Mouse (Mus musculus) embryonic facial prominence, embryonic 13.5 days (tissue): Measurements from ENCODE around the gene Qsox1. TPM values are rescaled to one million over a fixed set of nuclear protein-coding genes. Genes with fewer than 3 reads are reported as not detected.

Experiments
- ATAC-seq: fragments of 200-750 bp; cut with Nextera tagmentation; 2 replicates; pipeline ENCODE4 v1.8.0; 2017; ENCODE audit warnings: low read depth; ENCODE audit not compliant: insufficient number of reproducible peaks, insufficient read depth, low FRiP score, low TSS enrichment
- H3K27ac ChIP-seq: fragments of 300-500 bp; sonication (generic); 2 replicates; pipeline ENCODE4 v1.5.1; 2015; ENCODE audit warnings: moderate library complexity, mild to moderate bottlenecking, inconsistent platforms
- H3K27me3 ChIP-seq: fragments of 300-500 bp; sonication (generic); 2 replicates; pipeline ENCODE4 v1.6.1; 2015; ENCODE audit warnings: mild to moderate bottlenecking, inconsistent platforms
- H3K36me3 ChIP-seq: fragments of 300-500 bp; sonication (generic); 2 replicates; pipeline ENCODE4 v1.6.1; 2015; ENCODE audit warnings: mild to moderate bottlenecking, inconsistent platforms
- H3K4me1 ChIP-seq: fragments of 300-500 bp; sonication (generic); 2 replicates; pipeline ENCODE4 v1.6.1; 2015; ENCODE audit warnings: inconsistent platforms
- H3K4me2 ChIP-seq: fragments of 300-500 bp; sonication (generic); 2 replicates; pipeline ENCODE4 v1.6.1; 2015; ENCODE audit warnings: moderate library complexity, mild to moderate bottlenecking, inconsistent platforms
- H3K4me3 ChIP-seq: fragments of 300-500 bp; sonication (generic); 2 replicates; pipeline ENCODE4 v1.5.1; 2015; ENCODE audit warnings: mild to moderate bottlenecking, inconsistent platforms
- H3K9ac ChIP-seq: fragments of 300-500 bp; sonication (generic); 2 replicates; pipeline ENCODE4 v1.6.1; 2015; ENCODE audit warnings: mild to moderate bottlenecking, inconsistent platforms
- H3K9me3 ChIP-seq: fragments of 300-500 bp; sonication (generic); 2 replicates; pipeline ENCODE4 v1.6.1; 2016; ENCODE audit warnings: inconsistent platforms
- WGBS: fragments of 180-500 bp; shearing (Covaris S2); methylation state at CpG from one replicate; pipeline ENCODE4 v1.1.7; 2015; ENCODE audit warnings: mixed read lengths; 5-methylcytosine and 5-hydroxymethylcytosine counted together
- polyA plus RNA-seq: library from polyadenylated mRNA; unstranded; fragments of >200 nt; fragmentation: Nextera tagmentation; extraction: Ambion mirVana; gene quantifications from 2 replicates; pipeline ENCODE4 v1.2.1, GENCODE M21; 2015

Gene Qsox1
- polyA plus RNA-seq, 1 experiment from 2014 or later, result 26.6 TPM

GRCm38 (mm10) chr1:155758711-155759110, 54.0 kb downstream of the Qsox1 start:
- WGBS, result 82% methylated on average over 4 of the region's 4 CpGs
- no peak overlapping the region for H3K9ac ChIP-seq
- no peak overlapping the region for H3K27ac ChIP-seq
- ATAC-seq, result no peak
- no peak overlapping the region for H3K4me2 ChIP-seq
- no peaks in the 10 kb centered on the region for H3K9me3 ChIP-seq
- H3K36me3 ChIP-seq, result no peaks in the 10 kb centered on the region
- no peak overlapping the region for H3K4me3 ChIP-seq
- peaks cover 5% of the 10 kb centered on the region; the same call in 1 of the 2 replicates for H3K4me1 ChIP-seq
- peaks cover 38% of the 10 kb centered on the region for H3K27me3 ChIP-seq

- peaks cover 46% of the 10 kb centered on the region for H3K27me3 ChIP-seq
- ATAC-seq, result no peak
- no peak overlapping the region for H3K27ac ChIP-seq
- H3K4me2 ChIP-seq, result no peak overlapping the region
- H3K9me3 ChIP-seq, result no peaks in the 10 kb centered on the region
- no peaks in the 10 kb centered on the region for H3K36me3 ChIP-seq
- no peak overlapping the region for H3K4me3 ChIP-seq
- H3K4me1 ChIP-seq, result peaks cover 5% of the 10 kb centered on the region; the same call in 1 of the 2 replicates
- no peak overlapping the region for H3K9ac ChIP-seq
- 78% methylated on average over 7 of the region's 7 CpGs for WGBS
These were observed 55.1 kb downstream of the Qsox1 start for GRCm38 (mm10) chr1:155757621-155758020.

- H3K4me3 ChIP-seq, result no peak overlapping the region
- H3K27ac ChIP-seq, result no peak overlapping the region
- no peaks in the 10 kb centered on the region for H3K36me3 ChIP-seq
- no peak overlapping the region for H3K9ac ChIP-seq
- ATAC-seq, result no peak
- WGBS, result 68% methylated on average over 9 of the region's 9 CpGs
- no peaks in the 10 kb centered on the region for H3K9me3 ChIP-seq
- H3K27me3 ChIP-seq, result peaks cover 70% of the 10 kb centered on the region
- H3K4me1 ChIP-seq, result peaks cover 6% of the 10 kb centered on the region
- H3K4me2 ChIP-seq, result no peak overlapping the region
These were observed 59.3 kb downstream of the Qsox1 start for GRCm38 (mm10) chr1:155753411-155753810.

GRCm38 (mm10) chr1:155751484-155752255, 61.0 kb downstream of the Qsox1 start, which contains the start of gene Lhx4:
Gene Lhx4 (minus strand): TSS chr1:155751684.
- H3K27me3 ChIP-seq, result peaks cover 83% of the 10 kb centered on the region
- ATAC-seq, result no peak

GRCm38 (mm10) chr1:155750517-155751178, 62.0 kb downstream of the Qsox1 start:
- no peak overlapping the region for H3K4me3 ChIP-seq
- H3K27ac ChIP-seq, result no peak overlapping the region
- H3K4me2 ChIP-seq, result no peak overlapping the region
- H3K9ac ChIP-seq, result no peak overlapping the region
- no peaks in the 10 kb centered on the region for H3K9me3 ChIP-seq
- peak; percentile 60; the same call in 1 of the 2 replicates for ATAC-seq
- 6% methylated on average over 11 of the region's 11 CpGs for WGBS
- peaks cover 93% of the 10 kb centered on the region for H3K27me3 ChIP-seq
- no peaks in the 10 kb centered on the region for H3K36me3 ChIP-seq
- H3K4me1 ChIP-seq, result peaks cover 6% of the 10 kb centered on the region

More at GRCm38 (mm10) chr1:155751484-155752255, 61.0 kb downstream of the Qsox1 start, which contains the start of gene Lhx4:
- 64% methylated on average over 6 of the region's 6 CpGs for WGBS
- H3K27ac ChIP-seq, result no peak within 1 kb of the TSS
- H3K9ac ChIP-seq, result no peak within 1 kb of the TSS
- no peaks in the 10 kb centered on the region for H3K36me3 ChIP-seq
- peaks cover 6% of the 10 kb centered on the region for H3K4me1 ChIP-seq
- no peak within 1 kb of the TSS for H3K4me2 ChIP-seq
- no peaks in the 10 kb centered on the region for H3K9me3 ChIP-seq
- no peak within 1 kb of the TSS for H3K4me3 ChIP-seq

DNA sequence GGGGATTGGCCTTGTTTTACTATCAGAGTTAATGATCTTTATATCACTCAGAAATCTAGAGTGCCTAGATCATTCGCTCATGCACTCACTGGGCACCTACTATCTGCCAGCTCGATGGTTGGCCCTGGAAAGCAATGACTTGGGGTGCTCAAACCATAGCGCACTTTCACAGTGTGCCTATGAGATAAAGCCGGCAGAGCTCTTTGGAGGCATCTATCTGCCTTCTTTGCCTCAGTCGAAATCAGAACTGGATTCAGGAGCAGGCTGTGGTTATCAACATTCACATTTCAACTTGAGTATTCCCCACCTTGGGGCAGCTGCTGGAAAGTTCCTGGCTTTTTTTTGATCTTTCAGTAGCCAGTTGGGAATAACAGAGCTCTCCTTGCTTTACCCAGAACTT, 64.8 kb downstream of the Qsox1 start:
- H3K27ac ChIP-seq, result no peak overlapping the region
- no peak overlapping the region for H3K4me3 ChIP-seq
- no peak for ATAC-seq
- WGBS, result 70% methylated on average over 5 of the region's 5 CpGs
- no peaks in the 10 kb centered on the region for H3K36me3 ChIP-seq
- peaks cover 8% of the 10 kb centered on the region for H3K4me1 ChIP-seq
- no peaks in the 10 kb centered on the region for H3K9me3 ChIP-seq
- peaks cover 93% of the 10 kb centered on the region for H3K27me3 ChIP-seq
- no peak overlapping the region for H3K9ac ChIP-seq
- no peak overlapping the region for H3K4me2 ChIP-seq

DNA sequence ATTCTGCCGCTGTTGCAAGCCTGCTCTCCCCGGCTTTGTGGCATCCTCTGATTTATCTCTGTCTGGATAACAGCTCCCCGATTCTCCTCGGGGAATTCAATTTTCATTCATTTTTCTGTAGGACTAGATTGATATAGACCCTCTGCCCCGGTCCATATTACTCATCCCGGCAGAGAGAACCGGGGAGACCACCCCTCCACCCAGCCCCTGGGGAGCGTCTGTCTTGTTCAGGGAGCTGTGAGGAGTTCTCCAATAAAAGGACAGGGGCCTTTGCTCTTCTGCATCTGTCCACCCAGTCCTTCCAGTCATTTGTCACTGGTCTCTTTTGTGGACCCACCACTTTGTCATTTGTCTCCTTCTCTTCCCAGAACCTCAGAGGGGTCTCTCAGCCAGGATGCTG, 65.7 kb downstream of the Qsox1 start:
- Histone ChIP-seq H3K27ac (no peak overlapping the region), H3K4me2 (no peak overlapping the region), H3K4me3 (no peak overlapping the region), H3K4me1 (peaks cover 17% of the 10 kb centered on the region), H3K27me3 (peaks cover 93% of the 10 kb centered on the region), H3K36me3 (no peaks in the 10 kb centered on the region), H3K9me3 (no peaks in the 10 kb centered on the region), H3K9ac (no peak overlapping the region)
- WGBS, result 12% methylated on average over 8 of the region's 8 CpGs
- no peak for ATAC-seq

DNA sequence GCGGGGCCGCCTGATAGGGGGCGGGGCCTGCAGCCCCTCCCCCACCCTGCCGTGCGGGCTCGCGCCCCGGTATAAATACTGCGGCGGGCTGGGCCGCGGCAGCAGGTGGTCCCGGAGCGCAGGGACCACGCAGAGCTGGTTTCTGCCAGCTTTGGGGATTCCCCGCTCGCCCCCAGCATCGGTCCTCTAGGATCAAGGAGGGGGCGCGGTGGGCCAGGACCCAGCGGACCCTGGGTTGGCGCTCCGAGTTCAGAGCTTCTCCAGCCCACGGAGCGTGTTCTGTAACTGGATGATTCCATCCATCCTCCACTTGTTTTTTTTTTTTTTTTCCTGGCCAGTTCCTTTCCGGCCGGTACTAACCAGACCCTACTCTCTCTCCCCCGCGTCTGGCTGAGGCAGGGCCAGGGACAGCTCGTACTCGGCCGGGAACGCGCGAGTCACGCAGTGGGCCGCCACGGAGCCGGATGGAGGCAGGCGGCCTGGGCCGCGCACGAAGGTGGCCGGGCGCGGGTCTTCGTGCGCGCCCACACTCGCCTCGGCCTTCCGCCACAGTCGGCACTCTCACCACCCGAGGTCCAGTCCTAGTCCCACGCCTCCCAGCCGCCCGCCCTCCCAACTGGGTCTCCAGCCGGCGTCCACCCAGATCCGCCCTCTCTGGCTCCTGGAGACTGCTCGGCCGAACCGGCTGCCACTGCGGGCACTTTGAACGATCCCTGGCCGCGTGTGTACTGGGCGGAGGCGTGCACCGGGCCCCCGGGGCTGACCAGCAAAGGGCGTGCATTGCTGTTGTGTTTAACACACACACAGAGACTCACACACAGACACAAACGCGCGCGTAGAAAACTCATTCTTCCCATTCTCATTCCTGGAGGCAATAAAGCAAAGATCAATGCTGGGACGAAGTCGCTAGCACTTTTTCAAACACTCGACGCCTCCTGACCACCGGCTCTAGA, 70.0 kb downstream of the Qsox1 start:
- Histone ChIP-seq H3K4me3 (peak overlapping the region; percentile 49), H3K36me3 (no peaks in the 10 kb centered on the region), H3K27me3 (peaks cover 93% of the 10 kb centered on the region), H3K4me2 (peak overlapping the region; percentile 76), H3K27ac (no peak overlapping the region), H3K9me3 (no peaks in the 10 kb centered on the region), H3K9ac (peak overlapping the region; percentile 44; the same call in 1 of the 2 replicates), H3K4me1 (peaks cover 29% of the 10 kb centered on the region)
- no peak for ATAC-seq
- under 1% methylated on average over 81 of the region's 81 CpGs for WGBS

DNA sequence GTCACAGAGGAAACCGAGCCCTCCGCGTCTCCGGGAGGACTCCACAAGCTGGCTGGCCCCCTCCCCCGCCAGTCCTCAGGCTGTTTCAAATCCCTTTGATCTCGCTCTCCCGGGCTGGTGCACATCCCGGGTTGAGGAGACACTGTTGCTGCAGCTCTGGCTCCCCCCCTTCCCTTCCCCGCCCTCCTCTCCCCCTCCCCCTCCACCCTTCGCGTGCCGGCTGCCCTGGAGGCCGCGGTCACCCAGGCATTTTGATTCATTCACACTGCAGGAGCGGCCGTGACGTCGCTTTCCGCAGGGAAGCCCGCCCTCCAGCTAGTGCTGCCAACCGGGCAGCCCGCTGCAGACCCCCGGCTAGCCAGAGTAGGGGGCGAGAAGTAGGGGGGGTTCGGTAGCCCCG, 70.7 kb downstream of the Qsox1 start:
- Histone ChIP-seq H3K36me3 (no peaks in the 10 kb centered on the region), H3K4me2 (peak overlapping the region; percentile 76), H3K4me3 (peak overlapping the region; percentile 49), H3K9me3 (no peaks in the 10 kb centered on the region), H3K4me1 (peaks cover 29% of the 10 kb centered on the region), H3K27me3 (peaks cover 93% of the 10 kb centered on the region), H3K9ac (no peak overlapping the region; the same call in 1 of the 2 replicates), H3K27ac (no peak overlapping the region)
- WGBS, result under 1% methylated on average over 26 of the region's 26 CpGs
- ATAC-seq, result no peak

- H3K4me2 ChIP-seq, result peak overlapping the region; percentile 76
- no peaks in the 10 kb centered on the region for H3K9me3 ChIP-seq
- H3K9ac ChIP-seq, result no peak overlapping the region
- H3K4me3 ChIP-seq, result peak overlapping the region; percentile 49
- WGBS, result under 1% methylated on average over 34 of the region's 34 CpGs
- no peak overlapping the region for H3K27ac ChIP-seq
- H3K4me1 ChIP-seq, result peaks cover 29% of the 10 kb centered on the region
- peaks cover 93% of the 10 kb centered on the region for H3K27me3 ChIP-seq
- H3K36me3 ChIP-seq, result no peaks in the 10 kb centered on the region
- no peak for ATAC-seq
These were observed 71.2 kb downstream of the Qsox1 start for GRCm38 (mm10) chr1:155741378-155741945.
